Mouse (Mus musculus) B cell, adult (primary cell): Measurements from ENCODE around the gene Tex19.1. TPM values are rescaled to one million over a fixed set of nuclear protein-coding genes. Genes with fewer than 3 reads are reported as not detected.

Experiments used
- total RNA-seq: library from RNA; stranded (reverse); gene quantifications from 4 replicates; pipeline ENCODE4 v1.2.4, GENCODE M21; 2023; ENCODE audit not compliant: inconsistent age

The Tex19.1 gene
- total RNA-seq: not detected in 4 replicates

DNA sequence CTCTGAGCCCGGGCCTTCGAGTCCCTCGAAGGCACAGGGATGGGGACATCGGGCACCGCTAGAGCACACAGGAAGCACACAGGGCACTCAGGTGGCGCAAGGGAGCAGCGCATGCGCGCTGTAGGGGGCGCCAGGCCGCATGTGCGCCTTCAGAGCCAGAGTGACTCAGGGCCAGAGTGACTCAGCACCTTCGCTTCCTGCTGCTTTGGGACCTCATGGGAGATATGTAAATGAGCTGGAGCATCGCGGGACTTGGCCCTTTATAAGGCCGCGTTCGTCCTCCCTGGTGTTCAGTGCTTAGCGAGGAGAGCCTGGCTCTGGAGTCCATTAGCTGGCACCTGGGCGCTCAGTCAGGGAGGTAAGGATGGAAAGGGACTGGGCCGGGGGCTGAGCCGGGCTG is at the start of gene Tex19.1:
Gene Tex19.1 (plus strand): TSS at position 279 of the 400 bp plus-strand sequence.

GRCm38 (mm10) chr11:121118577-121118976 is 27.4 kb upstream of the Tex19.1 start, which contains the start of gene Tex19.2:
Tex19.2 (minus strand) TSS chr11:121118677.

GRCm38 (mm10) chr11:121159971-121160370 is 14.0 kb downstream of the Tex19.1 start, which contains the start of gene Uts2r:
Uts2r (plus strand) TSS chr11:121160271.

Other genes with a start within 250 kb of the Tex19.1 start
- 0.58 to 1.8 TPM (median 0.87 TPM) in 4 replicates for gene Ccdc57, start 213.3 kb upstream of the Tex19.1 start, total RNA-seq
- gene Slc16a3, start 197.7 kb upstream of the Tex19.1 start, total RNA-seq: 0.27 to 1.0 TPM (median 0.71 TPM) in 4 replicates
- 132 to 158 TPM (median 145 TPM) in 4 replicates for gene Csnk1d, start 154.8 kb upstream of the Tex19.1 start, total RNA-seq
- 6.4 to 10.0 TPM (median 7.9 TPM) in 4 replicates for gene Cd7, start 106.7 kb upstream of the Tex19.1 start, total RNA-seq
- not detected in 4 replicates for gene Sectm1b, start 82.6 kb upstream of the Tex19.1 start, total RNA-seq
- not detected in 4 replicates for gene Sectm1a, start 64.9 kb upstream of the Tex19.1 start, total RNA-seq
- not detected in 4 replicates for gene Tex19.2, start 27.5 kb upstream of the Tex19.1 start, total RNA-seq
- not detected in 4 replicates for gene Uts2r, start 14.1 kb downstream of the Tex19.1 start, total RNA-seq
- gene Hexdc, start 58.3 kb downstream of the Tex19.1 start, total RNA-seq: 12.4 to 20.5 TPM (median 17.1 TPM) in 4 replicates
- 7.9 to 11.9 TPM (median 9.4 TPM) in 4 replicates for gene Ogfod3, start 58.6 kb downstream of the Tex19.1 start, total RNA-seq
- 101 to 128 TPM (median 103 TPM) in 4 replicates for gene Cybc1, start 83.2 kb downstream of the Tex19.1 start, total RNA-seq
- 35.9 to 45.9 TPM (median 43.5 TPM) in 4 replicates for gene Narf, start 91.1 kb downstream of the Tex19.1 start, total RNA-seq
- 35.8 to 44.3 TPM (median 39.1 TPM) in 4 replicates for gene Foxk2, start 113.8 kb downstream of the Tex19.1 start, total RNA-seq
- gene Wdr45b, start 208.3 kb downstream of the Tex19.1 start, total RNA-seq: 54.2 to 59.0 TPM (median 54.9 TPM) in 4 replicates
- not detected in 4 replicates for gene Rab40b, start 242.1 kb downstream of the Tex19.1 start, total RNA-seq